Mouse (Mus musculus) testis, adult 2 months (tissue): ENCODE results near the gene Cib2. TPM values are rescaled to one million over a fixed set of nuclear protein-coding genes. Genes with fewer than 3 reads are reported as not detected.
A peak's percentile ranks its signal among the peaks of the same experiment; 100 is the strongest.
"Not testable (repeated sequence)": the region's sequence is repeated elsewhere in the genome, so short reads cannot be mapped to it uniquely, and the experiment has no call there.

Source experiments
- H3K27ac ChIP-seq: fragments of 200-500 bp; 2 replicates; pipeline ENCODE4 v1.5.1; 2012; ENCODE audit warnings: low read depth, low read length; ENCODE audit not compliant: control insufficient read depth, insufficient read depth
- H3K27me3 ChIP-seq: fragments of 200-500 bp; 2 replicates; pipeline ENCODE4 v1.6.1; 2012; ENCODE audit warnings: mild to moderate bottlenecking, low read length, moderate library complexity; ENCODE audit not compliant: control insufficient read depth, insufficient read depth
- H3K36me3 ChIP-seq: fragments of 200-500 bp; 2 replicates; pipeline ENCODE4 v1.6.1; 2012; ENCODE audit warnings: mild to moderate bottlenecking, low read length; ENCODE audit not compliant: control insufficient read depth, insufficient read depth
- H3K4me1 ChIP-seq: fragments of 200-500 bp; 2 replicates; pipeline ENCODE4 v1.6.1; 2012; ENCODE audit warnings: low read length; ENCODE audit not compliant: control insufficient read depth, insufficient read depth
- H3K4me3 ChIP-seq: fragments of 200-500 bp; 2 replicates; pipeline ENCODE4 v1.5.1; 2012; ENCODE audit warnings: low read depth, mild to moderate bottlenecking, low read length, moderate library complexity, mixed read lengths; ENCODE audit not compliant: control insufficient read depth
- CTCF ChIP-seq: fragments of 200-500 bp; IDR thresholded peaks from 2 replicates; pipeline ENCODE4 v1.5.1; 2012; ENCODE audit warnings: low read depth, mild to moderate bottlenecking, inconsistent platforms, low read length, moderate library complexity; ENCODE audit not compliant: control insufficient read depth, insufficient read depth, insufficient replicate concordance
- POLR2A ChIP-seq: fragments of 200-500 bp; IDR thresholded peaks from 2 replicates; pipeline ENCODE4 v1.6.1; 2012; ENCODE audit warnings: low read depth, mild to moderate bottlenecking, inconsistent platforms, low read length, moderate library complexity; ENCODE audit not compliant: control insufficient read depth
- polyA plus RNA-seq: library from polyadenylated mRNA; depleted of rRNA; stranded (reverse); fragments of >200 nt; gene quantifications from 2 replicates; pipeline ENCODE4 v1.2.3, GENCODE M21; 2012

Cib2 gene
- polyA plus RNA-seq, 1 experiment = 3.6 TPM

- H3K4me1 ChIP-seq = peaks cover 6% of the 10 kb centered on the region
- no peaks in the 10 kb centered on the region for H3K36me3 ChIP-seq
- no peak for TF ChIP-seq CTCF
- TF ChIP-seq POLR2A = no peak
- no peak overlapping the region for H3K27ac ChIP-seq
- H3K4me3 ChIP-seq = no peak overlapping the region
- no peaks in the 10 kb centered on the region for H3K27me3 ChIP-seq
Measured at GRCm38 (mm10) chr9:54587863-54588262, 27.8 kb upstream of the Cib2 start.

GRCm38 (mm10) chr9:54586199-54587061 is 26.4 kb upstream of the Cib2 start, which contains the start of gene Idh3a:
Gene Idh3a (plus strand): TSS chr9:54586334.
- H3K27ac ChIP-seq = peak within 1 kb of the TSS; percentile 63
- H3K4me3 ChIP-seq = peak within 1 kb of the TSS; percentile 99
- H3K27me3 ChIP-seq = no peaks in the 10 kb centered on the region
- TF ChIP-seq CTCF (no peak), POLR2A (peak; percentile 77)
- H3K36me3 ChIP-seq = no peaks in the 10 kb centered on the region
- peaks cover 6% of the 10 kb centered on the region for H3K4me1 ChIP-seq

GRCm38 (mm10) chr9:54585839-54586198 is 25.8 kb upstream of the Cib2 start:
- Histone ChIP-seq H3K27me3 (no peaks in the 10 kb centered on the region), H3K4me3 (peak overlapping the region; percentile 45), H3K36me3 (no peaks in the 10 kb centered on the region), H3K4me1 (peaks cover 6% of the 10 kb centered on the region), H3K27ac (no peak overlapping the region)
- TF ChIP-seq CTCF (no peak), POLR2A (no peak)

- H3K4me1 ChIP-seq, H3K4me3 ChIP-seq, H3K27ac ChIP-seq, H3K27me3 ChIP-seq, H3K36me3 ChIP-seq: not testable (repeated sequence)
Measured at GRCm38 (mm10) chr9:54584127-54584526, 24.1 kb upstream of the Cib2 start.

- no peaks in the 10 kb centered on the region for H3K36me3 ChIP-seq
- H3K4me3 ChIP-seq = no peak overlapping the region
- no peak for TF ChIP-seq POLR2A
- no peak for TF ChIP-seq CTCF
- no peak overlapping the region for H3K27ac ChIP-seq
- H3K27me3 ChIP-seq = no peaks in the 10 kb centered on the region
- peaks cover 6% of the 10 kb centered on the region for H3K4me1 ChIP-seq
Measured at GRCm38 (mm10) chr9:54583712-54584111, 23.7 kb upstream of the Cib2 start.

GRCm38 (mm10) chr9:54571130-54571839 is 11.3 kb upstream of the Cib2 start:
- TF ChIP-seq CTCF = no peak
- TF ChIP-seq POLR2A = no peak
- Histone ChIP-seq H3K27ac (no peak overlapping the region), H3K4me1 (no peaks in the 10 kb centered on the region), H3K27me3 (no peaks in the 10 kb centered on the region), H3K4me3 (no peak overlapping the region), H3K36me3 (no peaks in the 10 kb centered on the region)

GRCm38 (mm10) chr9:54568732-54569131 is 8.7 kb upstream of the Cib2 start:
- Histone ChIP-seq H3K36me3 (no peaks in the 10 kb centered on the region), H3K4me1 (no peaks in the 10 kb centered on the region), H3K27me3 (no peaks in the 10 kb centered on the region), H3K27ac (no peak overlapping the region), H3K4me3 (no peak overlapping the region)
- TF ChIP-seq POLR2A (no peak), CTCF (no peak)
